Mouse (Mus musculus): ENCODE results near the gene Nme7. TPM values are rescaled to one million over a fixed set of nuclear protein-coding genes. Genes with fewer than 3 reads are reported as not detected.

Nme7 gene
- total and polyA plus RNA-seq, 2 experiments from 2014 or later = 9.0 to 10.5 TPM

DNA sequence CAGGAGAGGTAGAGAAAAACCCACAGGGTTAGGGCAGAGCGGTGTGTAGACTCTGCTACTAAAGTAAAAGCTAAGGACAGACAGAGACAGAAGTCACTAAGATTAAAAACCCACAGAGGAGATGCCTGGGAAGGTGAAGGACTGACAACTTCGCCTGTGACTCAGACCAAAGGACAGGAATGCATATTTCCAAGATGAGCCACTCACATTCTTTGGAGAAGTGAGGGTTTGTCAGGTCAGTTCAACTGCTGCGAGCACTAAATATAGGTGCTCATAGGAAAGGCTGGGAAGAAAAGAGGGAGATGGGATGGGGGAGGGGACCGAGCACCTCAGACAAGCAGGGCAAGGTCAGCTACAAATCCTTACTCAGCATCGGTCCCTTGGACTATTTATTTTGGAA, 147.4 kb downstream of the Nme7 start:
- H3K9ac ChIP-seq (replicated peaks; ENCODE audit: low read depth, low read length) = no peak overlapping the region
- TF ChIP-seq EP300 (IDR thresholded peaks at IDR 0.05; ENCODE audit: low read depth) (no peak), CTCF (IDR thresholded peaks at IDR 0.05; ENCODE audit: low read depth) (no peak)
- peaks cover 45% of the 10 kb centered on the region for H3K36me3 ChIP-seq (replicated peaks; ENCODE audit: control insufficient read depth, insufficient read depth, low read length)
- no peaks in the 10 kb centered on the region for H3K27me3 ChIP-seq (ENCODE audit: control insufficient read depth, insufficient read depth, low read length)
- no peak for ATAC-seq (ENCODE audit: insufficient read depth, low read depth)
- H3K4me1 ChIP-seq (ENCODE audit: control insufficient read depth, insufficient read depth) = peaks cover 35% of the 10 kb centered on the region
- DNase-seq (ENCODE audit: low spot score) = no peak
- 44% methylated on average over 5 of the region's 5 CpGs for WGBS
- peak overlapping the region; percentile 64 for H3K27ac ChIP-seq (ENCODE audit: low read depth)
- no peak overlapping the region for H3K4me3 ChIP-seq (ENCODE audit: low read depth, low read length)
- H3K4me2 ChIP-seq (ENCODE audit: low read depth, low read length) = no peak overlapping the region
- no peaks in the 10 kb centered on the region for H3K9me3 ChIP-seq (replicated peaks; ENCODE audit: control insufficient read depth, low read length)

DNA sequence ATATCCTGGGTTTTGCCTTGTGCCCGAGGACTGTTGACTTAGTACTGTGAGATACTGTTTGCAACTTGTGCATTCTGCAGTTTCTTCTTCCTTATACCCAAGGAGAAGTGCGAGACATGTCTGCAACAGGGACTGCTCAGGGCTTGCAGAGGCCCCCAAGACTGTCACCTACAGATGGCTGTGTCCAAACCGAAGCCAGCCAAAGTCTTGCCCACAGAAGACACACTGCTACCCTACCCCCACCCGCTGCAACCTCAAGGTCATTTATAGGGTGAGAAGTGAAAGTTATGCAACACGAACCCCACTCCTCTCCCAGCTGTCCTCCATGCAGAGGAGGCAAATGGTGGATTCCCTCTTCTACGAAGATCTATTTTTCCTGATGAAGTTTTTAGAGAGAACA, 148.7 kb downstream of the Nme7 start:
- Histone ChIP-seq H3K27ac (ENCODE audit: low read depth) (peak overlapping the region; percentile 73; the same call in 1 of the 2 replicates), H3K9ac (replicated peaks; ENCODE audit: low read depth, low read length) (no peak overlapping the region), H3K4me2 (ENCODE audit: low read depth, low read length) (no peak overlapping the region), H3K4me1 (ENCODE audit: control insufficient read depth, insufficient read depth) (peaks cover 35% of the 10 kb centered on the region), H3K36me3 (replicated peaks; ENCODE audit: control insufficient read depth, insufficient read depth, low read length) (peaks cover 45% of the 10 kb centered on the region), H3K4me3 (ENCODE audit: low read depth, low read length) (no peak overlapping the region), H3K27me3 (ENCODE audit: control insufficient read depth, insufficient read depth, low read length) (no peaks in the 10 kb centered on the region), H3K9me3 (replicated peaks; ENCODE audit: control insufficient read depth, low read length) (no peaks in the 10 kb centered on the region)
- DNase-seq (ENCODE audit: low spot score) (no peak), ATAC-seq (ENCODE audit: insufficient read depth, low read depth) (no peak)
- no peak for TF ChIP-seq CTCF (IDR thresholded peaks at IDR 0.05; ENCODE audit: low read depth)
- no peak for TF ChIP-seq EP300 (IDR thresholded peaks at IDR 0.05; ENCODE audit: low read depth)
- WGBS = 65% methylated on average over 6 of the region's 6 CpGs

DNA sequence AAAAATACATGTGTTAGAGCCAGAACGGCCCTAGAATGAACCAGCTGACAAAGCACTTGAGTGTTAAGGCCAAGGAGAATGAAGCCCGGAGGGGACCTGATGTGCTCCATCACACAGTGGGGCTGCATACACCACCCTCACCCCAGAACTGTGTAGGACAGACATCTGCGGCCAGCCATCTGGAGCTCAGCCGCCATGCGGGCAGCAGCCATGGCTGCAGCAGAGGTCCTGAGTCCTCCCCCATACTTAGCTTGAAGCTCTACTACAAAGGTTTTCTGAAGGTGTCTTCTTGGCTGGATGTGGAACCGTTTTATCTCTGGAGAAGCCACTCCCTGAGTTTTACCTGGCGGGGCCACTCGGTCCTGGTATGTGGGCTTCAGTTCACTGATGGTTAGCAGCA, 149.2 kb downstream of the Nme7 start:
- H3K4me3 ChIP-seq (ENCODE audit: low read depth, low read length) = no peak overlapping the region
- H3K36me3 ChIP-seq (replicated peaks; ENCODE audit: control insufficient read depth, insufficient read depth, low read length) = peaks cover 45% of the 10 kb centered on the region
- H3K4me2 ChIP-seq (ENCODE audit: low read depth, low read length) = 0 out of 2 replicates have a peak overlapping the region, but pooled peaks have one; percentile 3
- DNase-seq (ENCODE audit: low spot score) = no peak
- no peaks in the 10 kb centered on the region for H3K9me3 ChIP-seq (replicated peaks; ENCODE audit: control insufficient read depth, low read length)
- 79% methylated on average over 8 of the region's 8 CpGs for WGBS
- TF ChIP-seq CTCF (IDR thresholded peaks at IDR 0.05; ENCODE audit: low read depth) (no peak), EP300 (IDR thresholded peaks at IDR 0.05; ENCODE audit: low read depth) (no peak)
- no peaks in the 10 kb centered on the region for H3K27me3 ChIP-seq (ENCODE audit: control insufficient read depth, insufficient read depth, low read length)
- H3K4me1 ChIP-seq (ENCODE audit: control insufficient read depth, insufficient read depth) = peaks cover 35% of the 10 kb centered on the region
- H3K9ac ChIP-seq (replicated peaks; ENCODE audit: low read depth, low read length) = no peak overlapping the region
- ATAC-seq (ENCODE audit: insufficient read depth, low read depth) = no peak
- peak overlapping the region; percentile 73 for H3K27ac ChIP-seq (ENCODE audit: low read depth)

DNA sequence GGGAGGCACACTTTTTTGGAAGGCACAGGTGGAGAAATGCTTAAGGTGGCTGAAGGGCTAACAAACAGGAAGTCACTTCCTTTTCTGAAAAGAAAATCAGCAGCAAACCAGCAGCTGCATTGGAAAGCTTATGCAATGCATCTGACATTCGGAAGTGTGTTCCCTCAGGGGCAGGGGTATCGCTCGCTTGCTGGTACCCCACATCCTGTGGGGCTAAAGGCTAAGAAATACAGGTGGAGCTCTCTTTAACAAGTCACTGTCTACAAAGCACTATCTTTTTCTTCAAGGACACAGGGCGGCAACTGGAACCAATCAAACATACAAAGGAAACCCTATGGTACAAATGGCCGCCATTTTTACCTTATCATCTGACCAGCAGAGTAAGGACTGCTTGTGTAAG, 149.8 kb downstream of the Nme7 start:
- 54% methylated on average over 5 of the region's 5 CpGs for WGBS
- H3K27ac ChIP-seq (ENCODE audit: low read depth) = peak overlapping the region; percentile 73
- peak overlapping the region; percentile 49; the same call in 1 of the 2 replicates for H3K9ac ChIP-seq (replicated peaks; ENCODE audit: low read depth, low read length)
- H3K27me3 ChIP-seq (ENCODE audit: control insufficient read depth, insufficient read depth, low read length) = no peaks in the 10 kb centered on the region
- peaks cover 42% of the 10 kb centered on the region for H3K36me3 ChIP-seq (replicated peaks; ENCODE audit: control insufficient read depth, insufficient read depth, low read length)
- ATAC-seq (ENCODE audit: insufficient read depth, low read depth) (no peak), DNase-seq (ENCODE audit: low spot score) (no peak)
- TF ChIP-seq CTCF (IDR thresholded peaks at IDR 0.05; ENCODE audit: low read depth) = no peak
- peak overlapping the region; percentile 67 for H3K4me3 ChIP-seq (ENCODE audit: low read depth, low read length)
- H3K4me2 ChIP-seq (ENCODE audit: low read depth, low read length) = peak overlapping the region; percentile 71
- no peaks in the 10 kb centered on the region for H3K9me3 ChIP-seq (replicated peaks; ENCODE audit: control insufficient read depth, low read length)
- peaks cover 35% of the 10 kb centered on the region for H3K4me1 ChIP-seq (ENCODE audit: control insufficient read depth, insufficient read depth)

GRCm38 (mm10) chr1:164454747-164455400, 151.0 kb downstream of the Nme7 start:
- no peak for TF ChIP-seq CTCF (IDR thresholded peaks at IDR 0.05; ENCODE audit: low read depth)
- no peak for TF ChIP-seq EP300 (IDR thresholded peaks at IDR 0.05; ENCODE audit: low read depth)
- peak overlapping the region; percentile 67 for H3K4me3 ChIP-seq (ENCODE audit: low read depth, low read length)
- 22% methylated on average over 14 of the region's 14 CpGs for WGBS
- peak overlapping the region; percentile 49; the same call in 1 of the 2 replicates for H3K9ac ChIP-seq (replicated peaks; ENCODE audit: low read depth, low read length)
- peak overlapping the region; percentile 71 for H3K4me2 ChIP-seq (ENCODE audit: low read depth, low read length)
- H3K27me3 ChIP-seq (ENCODE audit: control insufficient read depth, insufficient read depth, low read length) = no peaks in the 10 kb centered on the region
- H3K9me3 ChIP-seq (replicated peaks; ENCODE audit: control insufficient read depth, low read length) = no peaks in the 10 kb centered on the region
- DNase-seq (ENCODE audit: low spot score) (peak; percentile 73), ATAC-seq (ENCODE audit: insufficient read depth, low read depth) (peak; percentile 10; the same call in 1 of the 2 replicates)
- peak overlapping the region; percentile 73 for H3K27ac ChIP-seq (ENCODE audit: low read depth)
- peaks cover 31% of the 10 kb centered on the region for H3K4me1 ChIP-seq (ENCODE audit: control insufficient read depth, insufficient read depth)
- H3K36me3 ChIP-seq (replicated peaks; ENCODE audit: control insufficient read depth, insufficient read depth, low read length) = peaks cover 33% of the 10 kb centered on the region

DNA sequence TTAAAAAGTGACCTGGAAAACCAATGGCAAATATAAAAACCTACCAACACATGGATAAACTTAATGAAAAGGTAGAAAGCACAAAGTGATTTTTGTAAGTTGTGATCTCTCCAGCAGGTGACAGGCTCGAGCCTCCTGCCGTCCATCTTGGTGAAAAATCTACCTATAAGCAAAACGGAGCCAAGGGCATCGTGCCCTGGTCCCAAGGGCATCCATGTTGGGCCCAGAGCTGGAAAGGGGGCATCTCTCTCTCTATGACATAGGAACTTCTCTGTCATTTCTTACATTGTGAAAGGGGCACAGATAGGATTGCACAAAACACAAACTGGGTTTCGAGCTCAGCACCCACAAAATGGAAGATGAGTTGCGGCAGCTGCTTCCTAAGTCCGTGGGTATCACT, 151.7 kb downstream of the Nme7 start:
- TF ChIP-seq CTCF (IDR thresholded peaks at IDR 0.05; ENCODE audit: low read depth) (peak; percentile 50), EP300 (IDR thresholded peaks at IDR 0.05; ENCODE audit: low read depth) (no peak)

More for the DNA sequence above, 151.7 kb downstream of the Nme7 start:
- no peak for ATAC-seq (ENCODE audit: insufficient read depth, low read depth)
- Histone ChIP-seq H3K4me1 (ENCODE audit: control insufficient read depth, insufficient read depth) (peaks cover 28% of the 10 kb centered on the region), H3K36me3 (replicated peaks; ENCODE audit: control insufficient read depth, insufficient read depth, low read length) (peaks cover 29% of the 10 kb centered on the region), H3K4me2 (ENCODE audit: low read depth, low read length) (peak overlapping the region; percentile 71), H3K27ac (ENCODE audit: low read depth) (peak overlapping the region; percentile 97), H3K27me3 (ENCODE audit: control insufficient read depth, insufficient read depth, low read length) (no peaks in the 10 kb centered on the region), H3K4me3 (ENCODE audit: low read depth, low read length) (peak overlapping the region; percentile 67), H3K9ac (replicated peaks; ENCODE audit: low read depth, low read length) (peak overlapping the region; percentile 91), H3K9me3 (replicated peaks; ENCODE audit: control insufficient read depth, low read length) (no peaks in the 10 kb centered on the region)
- no peak for DNase-seq (ENCODE audit: low spot score)
- 34% methylated on average over 7 of the region's 7 CpGs for WGBS

Measured in heart, postnatal 0 days (tissue).